Mouse (Mus musculus): ENCODE results near the gene H2-T22.
"Not testable (repeated sequence)": the region's sequence is repeated elsewhere in the genome, so short reads cannot be mapped to it uniquely, and the experiment has no call there.

Gene H2-T22

DNA sequence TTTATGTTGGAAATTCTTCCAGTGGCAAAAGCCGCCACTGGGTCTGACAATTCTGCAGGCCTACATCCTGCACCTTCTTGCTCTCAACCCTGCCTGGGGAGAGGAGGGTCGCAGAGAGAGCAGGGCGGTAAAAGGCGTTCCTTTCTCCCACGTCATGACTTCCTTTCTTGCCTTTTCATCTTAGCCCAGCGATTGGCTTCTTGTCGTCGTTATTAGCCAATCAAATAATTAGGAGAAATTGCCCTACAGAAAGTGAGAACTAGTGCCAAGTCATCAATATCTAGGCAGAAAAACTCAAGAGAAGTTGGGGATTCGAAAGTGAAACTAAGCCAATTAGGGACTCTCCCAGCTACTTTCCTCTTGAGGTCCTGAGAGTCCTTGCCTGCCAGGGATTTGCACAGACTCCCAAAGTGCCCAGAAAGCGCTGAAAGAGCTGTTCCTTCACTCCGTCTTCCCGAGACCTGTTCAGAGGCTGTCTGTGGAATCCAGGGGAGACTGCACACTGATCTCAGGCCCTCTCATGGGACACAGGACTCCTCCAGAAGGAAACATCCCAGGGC is at the start of gene H2-T22, which contains the start of gene Gm6034:
TSS of gene H2-T22 (minus strand) at position 138 of the 560 bp plus-strand sequence.
TSS of gene Gm6034 (plus strand) at position 352 of the 560 bp plus-strand sequence.
- DNase-seq = peak; percentile 62

- DNase-seq = not testable (repeated sequence)
These were observed 49.4 kb upstream of the H2-T22 start for GRCm38 (mm10) chr17:36091933-36092332.

DNA sequence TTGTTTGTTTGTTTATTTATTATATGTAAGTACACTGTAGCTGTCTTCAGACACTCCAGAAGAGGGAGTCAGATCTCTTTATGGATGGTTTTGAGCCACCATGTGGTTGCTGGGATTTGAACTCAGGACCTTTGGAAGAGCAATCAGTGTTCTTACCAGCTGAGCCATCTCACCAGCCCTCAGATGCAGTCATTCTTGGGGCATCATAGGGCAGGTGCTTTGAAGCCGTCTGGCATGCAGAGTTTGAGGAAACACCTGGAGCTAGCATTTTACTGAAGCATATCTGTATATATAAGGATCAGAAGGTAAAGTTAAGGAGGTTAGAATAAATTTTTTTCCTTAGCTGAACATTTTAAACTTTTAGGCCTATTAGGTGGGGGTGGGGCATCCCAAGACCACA is 43.4 kb upstream of the H2-T22 start:
- DNase-seq = not testable (repeated sequence)

GRCm38 (mm10) chr17:36083870-36084451 is 41.4 kb upstream of the H2-T22 start:
- DNase-seq = no peak

- no peak for DNase-seq
These were observed 40.8 kb upstream of the H2-T22 start for GRCm38 (mm10) chr17:36083266-36083869.

DNA sequence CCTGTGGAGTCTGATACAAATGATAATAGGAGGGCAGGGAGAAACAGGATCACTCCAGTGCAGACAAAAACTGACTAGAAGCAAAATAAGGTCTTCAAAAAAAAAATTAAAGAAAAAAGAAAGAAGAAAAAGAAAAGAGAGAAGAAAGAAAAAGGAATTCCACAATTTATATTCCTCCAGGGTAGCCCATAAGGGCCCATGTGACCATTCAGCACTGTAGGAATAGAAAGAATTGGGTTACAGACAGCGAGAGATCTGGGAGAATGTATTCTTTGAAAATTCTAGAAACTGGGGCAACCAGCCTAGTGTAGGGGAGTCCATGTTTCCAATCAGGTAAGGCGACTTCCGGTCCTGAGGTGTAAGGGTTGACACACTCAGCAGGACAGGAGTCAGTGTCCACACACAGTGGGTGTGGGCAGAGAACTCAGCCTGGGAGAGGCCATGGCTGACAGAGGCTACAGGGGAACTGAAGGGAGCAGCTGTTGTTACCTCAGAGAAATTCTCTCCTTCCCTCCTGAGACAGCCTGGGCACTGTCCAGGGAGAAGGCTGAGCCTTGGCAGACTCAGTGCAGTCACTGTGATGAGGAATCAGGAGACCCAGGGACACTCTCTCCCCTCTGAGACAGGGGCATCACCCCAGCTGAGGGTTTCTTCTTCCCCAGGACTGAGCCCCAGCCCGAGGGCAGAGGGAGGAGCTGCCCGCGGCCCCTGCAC is 40.1 kb upstream of the H2-T22 start:
- DNase-seq = not testable (repeated sequence)

DNA sequence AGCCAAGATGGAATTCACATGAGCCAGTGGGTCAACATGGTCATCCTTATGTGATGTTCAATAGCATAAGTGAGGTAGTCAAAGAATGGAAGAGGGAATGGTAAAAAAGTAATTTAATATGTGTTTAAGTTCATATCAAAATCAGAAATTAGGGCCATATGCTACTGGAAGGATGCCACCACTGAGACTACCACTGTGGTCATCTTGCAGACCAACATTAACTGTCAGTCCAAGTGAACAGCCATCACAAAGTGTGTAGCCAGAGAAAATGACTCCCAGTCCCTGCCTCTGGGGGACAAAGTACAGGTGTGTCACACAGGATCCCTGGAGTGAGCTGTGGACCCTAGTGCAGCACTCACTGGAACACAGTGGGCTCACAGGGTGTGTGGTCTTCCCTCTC is 39.4 kb upstream of the H2-T22 start:
- not testable (repeated sequence) for DNase-seq

GRCm38 (mm10) chr17:36060829-36061228 is 18.3 kb upstream of the H2-T22 start:
- peak; percentile 62 for DNase-seq

- not testable (repeated sequence) for DNase-seq
These were observed 15.8 kb upstream of the H2-T22 start, which contains the start of gene Gm11127 for GRCm38 (mm10) chr17:36058362-36058761. Gene Gm11127 (minus strand): TSS chr17:36058371.

- DNase-seq = not testable (repeated sequence)
These were observed 15.4 kb upstream of the H2-T22 start for GRCm38 (mm10) chr17:36057927-36058326.

- no peak for DNase-seq
These were observed 739 bp upstream of the H2-T22 start for GRCm38 (mm10) chr17:36043286-36043685.

DNA sequence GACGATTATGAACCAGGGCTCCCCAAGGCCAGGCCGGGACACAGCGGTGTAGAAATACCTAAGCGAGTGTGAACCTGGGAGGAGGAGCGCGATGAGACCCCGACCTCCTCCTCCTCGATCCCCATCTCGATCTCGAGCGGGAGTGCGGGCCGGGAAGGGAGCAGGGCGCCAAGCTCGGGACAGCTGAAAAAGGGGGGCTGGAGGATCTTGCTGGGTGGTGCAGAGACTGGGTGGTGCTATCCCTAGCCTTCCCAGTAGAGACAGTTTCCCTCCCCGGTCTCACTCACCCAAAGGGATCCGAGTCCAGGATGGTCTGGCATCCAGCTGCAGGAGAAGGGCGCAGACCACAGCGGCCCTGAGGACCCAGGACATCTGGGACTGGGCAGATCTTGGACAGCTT is 492 bp downstream of the H2-T22 start:
- DNase-seq = not testable (repeated sequence)

- DNase-seq = not testable (repeated sequence)
These were observed 1.9 kb downstream of the H2-T22 start for GRCm38 (mm10) chr17:36040604-36041003.

DNA sequence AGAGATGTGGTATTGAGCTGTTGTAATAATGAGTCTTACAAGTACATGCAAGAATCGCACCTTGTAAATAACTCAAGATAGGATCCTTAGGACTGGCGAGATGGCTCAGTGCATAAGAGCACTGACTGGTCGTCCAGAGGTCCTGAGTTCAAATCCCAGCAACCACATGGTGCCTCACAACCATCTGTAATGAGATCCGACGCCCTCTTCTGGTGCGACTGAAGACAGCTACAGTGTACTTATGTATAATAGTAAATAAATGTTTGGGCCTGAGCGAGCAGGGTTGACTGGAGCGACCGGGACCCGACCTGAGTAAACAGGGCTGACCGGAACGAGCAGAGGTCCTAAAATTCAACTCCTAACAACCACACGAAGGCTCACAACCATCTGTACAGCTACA is 6.4 kb downstream of the H2-T22 start:
- not testable (repeated sequence) for DNase-seq

DNA sequence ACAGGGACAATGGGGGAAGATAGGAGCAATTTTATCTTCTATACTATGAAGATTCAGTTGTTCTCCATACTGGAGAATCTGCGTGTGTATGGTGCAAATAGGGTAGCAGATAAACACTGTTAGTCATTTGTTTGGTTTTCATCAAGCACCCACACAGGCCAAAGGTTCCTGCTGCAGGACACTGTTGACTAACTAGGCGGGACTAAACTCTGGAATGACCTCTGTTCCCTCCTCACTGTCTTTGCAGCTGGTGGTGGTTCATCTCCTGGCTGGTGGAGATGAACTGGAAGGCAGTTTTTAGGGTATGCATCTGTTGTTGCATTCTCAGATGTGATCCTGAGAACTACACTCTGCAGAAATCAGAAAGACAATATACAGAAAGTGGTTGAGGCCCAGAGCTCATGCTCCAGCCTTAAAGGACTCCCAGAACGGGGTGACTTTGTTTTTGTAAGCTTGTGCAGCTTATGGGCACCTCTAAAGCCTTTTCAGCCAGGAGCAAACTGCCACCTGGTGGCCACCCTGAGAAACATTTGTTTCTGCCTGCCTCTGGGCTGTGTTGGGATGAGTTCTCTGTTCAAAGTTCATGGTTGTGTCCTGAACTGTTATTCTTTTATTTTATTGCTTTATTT is 7.4 kb downstream of the H2-T22 start:
- DNase-seq = peak; percentile 49

- not testable (repeated sequence) for DNase-seq
These were observed 8.0 kb downstream of the H2-T22 start for GRCm38 (mm10) chr17:36034524-36034923.

- not testable (repeated sequence) for DNase-seq
These were observed 10.1 kb downstream of the H2-T22 start, which contains the start of gene H2-T23 for GRCm38 (mm10) chr17:36032351-36032875. Gene H2-T23 (minus strand): TSS chr17:36032855.

GRCm38 (mm10) chr17:36031583-36032331 is 10.8 kb downstream of the H2-T22 start:
- peak; percentile 44 for DNase-seq

DNA sequence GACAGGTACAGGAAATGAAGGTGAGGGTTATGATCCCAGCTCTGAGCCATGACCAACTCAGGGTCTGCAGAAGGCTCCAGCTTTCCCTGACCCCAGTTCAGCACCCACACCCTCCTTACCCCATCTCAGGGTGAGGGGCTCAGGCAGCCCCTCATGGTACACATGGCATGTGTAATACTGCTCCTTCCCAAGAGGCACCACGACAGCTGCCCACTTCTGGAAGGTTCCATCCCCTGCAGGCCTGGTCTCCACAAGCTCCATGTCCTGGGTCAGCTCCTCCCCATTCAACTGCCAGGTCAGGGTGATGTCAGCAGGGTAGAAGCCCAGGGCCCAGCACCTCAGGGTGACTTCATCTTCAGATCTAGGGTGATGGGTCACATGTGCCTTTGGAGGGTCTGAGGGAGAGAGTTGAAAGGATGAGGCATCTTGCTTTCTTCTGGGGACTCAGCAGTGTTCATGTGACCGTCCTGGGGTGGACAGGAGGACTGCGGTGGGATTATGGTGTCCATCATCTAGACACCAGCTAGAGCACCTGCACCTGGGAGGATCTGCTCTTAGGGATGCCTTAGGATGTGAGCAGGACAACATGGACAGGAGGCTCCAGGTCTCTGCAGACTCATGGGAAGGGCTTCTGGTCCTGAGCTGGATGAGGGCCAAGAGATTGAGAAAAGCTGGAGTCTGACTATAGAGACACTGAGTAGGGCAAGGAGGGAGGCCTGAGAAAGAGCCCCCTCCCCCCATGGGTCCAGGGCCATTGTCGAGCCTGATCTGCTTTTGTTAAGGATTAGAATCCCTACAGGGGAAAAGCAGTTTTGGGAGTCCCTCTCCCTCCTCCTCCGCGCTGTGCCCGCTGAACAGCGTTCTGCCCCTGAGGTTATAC is 11.6 kb downstream of the H2-T22 start:
- not testable (repeated sequence) for DNase-seq

GRCm38 (mm10) chr17:36030046-36030702 is 12.4 kb downstream of the H2-T22 start:
- not testable (repeated sequence) for DNase-seq
